Mouse (Mus musculus) forebrain, embryonic 15.5 days (tissue): ENCODE measurements around the gene Emc9. TPM values are rescaled to one million over a fixed set of nuclear protein-coding genes. Genes with fewer than 3 reads are reported as not detected.

Experiments used
- ATAC-seq: fragments of 200-750 bp; cut with Nextera tagmentation; replicated peaks from 2 replicates; pipeline ENCODE4 v1.8.0; 2017; ENCODE audit warnings: mild to moderate bottlenecking, moderate TSS enrichment, moderate library complexity
- H3K27ac ChIP-seq: fragments of 300-500 bp; sonication (generic); replicated peaks from 2 replicates; pipeline ENCODE4 v1.5.1; 2015; ENCODE audit warnings: mild to moderate bottlenecking, inconsistent platforms
- H3K27me3 ChIP-seq: fragments of 300-500 bp; sonication (generic); 2 replicates; pipeline ENCODE4 v1.6.1; 2015; ENCODE audit warnings: inconsistent platforms
- H3K36me3 ChIP-seq: fragments of 300-500 bp; sonication (generic); 2 replicates; pipeline ENCODE4 v1.6.1; 2015; ENCODE audit warnings: mild to moderate bottlenecking, inconsistent platforms
- H3K4me1 ChIP-seq: fragments of 300-500 bp; sonication (generic); 2 replicates; pipeline ENCODE4 v1.6.1; 2015; ENCODE audit warnings: inconsistent platforms
- H3K4me2 ChIP-seq: fragments of 300-500 bp; sonication (generic); replicated peaks from 2 replicates; pipeline ENCODE4 v1.6.1; 2015; ENCODE audit warnings: mild to moderate bottlenecking, inconsistent platforms
- H3K4me3 ChIP-seq: fragments of 300-500 bp; sonication (generic); 2 replicates; pipeline ENCODE4 v1.5.1; 2015; ENCODE audit warnings: mild to moderate bottlenecking, inconsistent platforms
- H3K9ac ChIP-seq: fragments of 300-500 bp; sonication (generic); replicated peaks from 2 replicates; pipeline ENCODE4 v1.6.1; 2015; ENCODE audit warnings: mild to moderate bottlenecking, inconsistent platforms
- H3K9me3 ChIP-seq: fragments of 300-500 bp; sonication (generic); 2 replicates; pipeline ENCODE4 v1.6.1; 2016; ENCODE audit warnings: inconsistent platforms
- WGBS: fragments of 180-500 bp; shearing (Covaris S2); methylation state at CpG from one replicate; pipeline ENCODE4 v1.1.7; 2015; ENCODE audit warnings: mixed read lengths; 5-methylcytosine and 5-hydroxymethylcytosine counted together
- polyA plus RNA-seq: library from polyadenylated mRNA; unstranded; fragments of >200 nt; fragmentation: Nextera tagmentation; extraction: Ambion mirVana; gene quantifications from 2 replicates; pipeline ENCODE4 v1.2.1, GENCODE M21; 2015

Gene Emc9
- polyA plus RNA-seq, 1 experiment from 2014 or later = 15.0 TPM

GRCm38 (mm10) chr14:55554635-55555034 lies 30.5 kb downstream of the Emc9 start:
- no peak overlapping the region for H3K27ac ChIP-seq
- peaks cover 7% of the 10 kb centered on the region for H3K4me1 ChIP-seq
- H3K36me3 ChIP-seq = no peaks in the 10 kb centered on the region; the same call in 1 of the 2 replicates
- no peak overlapping the region for H3K9ac ChIP-seq
- no peak for ATAC-seq
- no peak overlapping the region for H3K4me2 ChIP-seq
- H3K4me3 ChIP-seq = no peak overlapping the region
- H3K27me3 ChIP-seq = no peaks in the 10 kb centered on the region
- no peaks in the 10 kb centered on the region for H3K9me3 ChIP-seq

- Histone ChIP-seq H3K36me3 (peaks cover 18% of the 10 kb centered on the region), H3K9ac (no peak overlapping the region)
- WGBS = 87% methylated on average over 8 of the region's 8 CpGs
Measured at GRCm38 (mm10) chr14:55551794-55552193, 33.3 kb downstream of the Emc9 start.

GRCm38 (mm10) chr14:55551347-55551746 lies 33.8 kb downstream of the Emc9 start:
- H3K27ac ChIP-seq = no peak overlapping the region
- H3K36me3 ChIP-seq = peaks cover 18% of the 10 kb centered on the region
- no peaks in the 10 kb centered on the region for H3K27me3 ChIP-seq
- no peaks in the 10 kb centered on the region for H3K9me3 ChIP-seq
- no peak overlapping the region for H3K4me3 ChIP-seq
- no peak for ATAC-seq
- H3K4me1 ChIP-seq = no peaks in the 10 kb centered on the region
- H3K4me2 ChIP-seq = no peak overlapping the region
- WGBS = 68% methylated on average over 5 of the region's 5 CpGs
- H3K9ac ChIP-seq = no peak overlapping the region

More at GRCm38 (mm10) chr14:55551794-55552193, 33.3 kb downstream of the Emc9 start:
- Histone ChIP-seq H3K4me1 (no peaks in the 10 kb centered on the region), H3K4me3 (no peak overlapping the region), H3K27me3 (no peaks in the 10 kb centered on the region), H3K9me3 (no peaks in the 10 kb centered on the region), H3K27ac (no peak overlapping the region), H3K4me2 (no peak overlapping the region)
- ATAC-seq = no peak

DNA sequence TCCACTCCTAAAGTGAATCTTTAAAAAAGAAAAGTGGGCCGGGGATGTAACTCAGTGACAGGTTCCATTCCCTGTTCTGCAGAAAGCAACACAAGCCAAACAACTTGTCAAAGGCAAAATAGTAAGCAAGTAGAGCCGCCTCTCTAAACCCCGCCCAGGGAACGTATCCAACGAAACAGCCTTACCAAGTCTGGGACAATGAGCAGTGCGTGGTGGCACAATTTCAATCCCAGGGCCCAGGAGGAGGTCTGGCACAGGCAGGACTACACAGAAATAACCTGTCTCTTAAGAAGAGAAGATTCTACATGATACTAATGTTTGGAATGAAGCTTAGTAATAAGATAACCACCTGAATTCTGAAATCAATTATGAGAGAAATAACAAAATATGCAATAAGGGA lies 34.9 kb downstream of the Emc9 start:
- 73% methylated on average over 6 of the region's 6 CpGs for WGBS
- H3K9me3 ChIP-seq = no peaks in the 10 kb centered on the region
- H3K27ac ChIP-seq = no peak overlapping the region
- no peak overlapping the region for H3K4me3 ChIP-seq
- no peak overlapping the region for H3K4me2 ChIP-seq
- no peaks in the 10 kb centered on the region for H3K27me3 ChIP-seq
- no peak for ATAC-seq
- no peaks in the 10 kb centered on the region for H3K4me1 ChIP-seq
- H3K9ac ChIP-seq = no peak overlapping the region
- H3K36me3 ChIP-seq = peaks cover 18% of the 10 kb centered on the region

DNA sequence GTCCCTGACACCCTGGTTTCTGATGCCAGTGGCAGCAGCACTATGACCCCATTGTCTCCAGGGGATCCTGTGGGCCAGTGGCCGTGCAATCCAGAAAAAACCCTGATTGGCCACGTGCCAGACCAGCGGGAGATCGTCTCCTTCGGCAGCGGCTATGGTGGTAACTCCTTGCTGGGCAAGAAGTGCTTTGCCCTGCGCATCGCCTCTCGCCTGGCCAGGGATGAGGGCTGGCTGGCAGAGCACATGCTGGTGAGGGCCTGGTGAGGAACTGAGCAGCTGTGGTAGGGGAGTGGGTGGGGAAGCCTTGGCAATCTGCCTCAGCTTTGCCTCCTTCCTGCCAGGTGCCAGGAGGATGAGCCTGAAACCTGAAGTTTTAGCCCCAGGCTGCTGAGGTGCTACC lies 40.8 kb downstream of the Emc9 start:
- Histone ChIP-seq H3K36me3 (peaks cover 19% of the 10 kb centered on the region), H3K27ac (no peak overlapping the region), H3K4me1 (peaks cover 31% of the 10 kb centered on the region), H3K27me3 (no peaks in the 10 kb centered on the region), H3K9ac (no peak overlapping the region), H3K4me2 (no peak overlapping the region), H3K9me3 (no peaks in the 10 kb centered on the region), H3K4me3 (no peak overlapping the region)
- WGBS = 41% methylated on average over 9 of the region's 9 CpGs
- ATAC-seq = no peak

DNA sequence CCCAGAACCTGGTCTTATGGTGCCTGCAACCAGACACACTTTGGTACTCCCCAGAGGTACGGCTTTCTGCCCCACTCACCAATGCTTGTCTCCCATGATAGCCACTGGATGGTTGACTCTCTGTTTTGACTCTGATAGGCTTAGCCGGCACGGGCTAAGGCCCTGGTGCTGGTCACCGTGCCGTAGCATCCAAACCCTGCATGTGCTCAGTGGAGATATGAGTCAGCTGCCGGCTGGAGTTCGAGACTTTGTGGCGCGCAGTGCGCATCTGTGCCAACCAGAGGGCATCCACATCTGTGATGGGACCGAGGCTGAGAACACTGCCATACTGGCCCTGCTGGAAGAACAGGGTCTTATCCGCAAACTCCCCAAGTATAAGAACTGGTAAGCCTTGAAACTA lies 42.8 kb downstream of the Emc9 start:
- Histone ChIP-seq H3K27me3 (no peaks in the 10 kb centered on the region), H3K4me1 (peaks cover 31% of the 10 kb centered on the region), H3K9ac (no peak overlapping the region), H3K36me3 (0 out of 2 replicates have a peak, but pooled peaks cover 3% of the 10 kb centered on the region), H3K4me3 (no peak overlapping the region), H3K4me2 (no peak overlapping the region), H3K27ac (no peak overlapping the region), H3K9me3 (no peaks in the 10 kb centered on the region)
- 95% methylated on average over 12 of the region's 12 CpGs for WGBS
- ATAC-seq = no peak

DNA sequence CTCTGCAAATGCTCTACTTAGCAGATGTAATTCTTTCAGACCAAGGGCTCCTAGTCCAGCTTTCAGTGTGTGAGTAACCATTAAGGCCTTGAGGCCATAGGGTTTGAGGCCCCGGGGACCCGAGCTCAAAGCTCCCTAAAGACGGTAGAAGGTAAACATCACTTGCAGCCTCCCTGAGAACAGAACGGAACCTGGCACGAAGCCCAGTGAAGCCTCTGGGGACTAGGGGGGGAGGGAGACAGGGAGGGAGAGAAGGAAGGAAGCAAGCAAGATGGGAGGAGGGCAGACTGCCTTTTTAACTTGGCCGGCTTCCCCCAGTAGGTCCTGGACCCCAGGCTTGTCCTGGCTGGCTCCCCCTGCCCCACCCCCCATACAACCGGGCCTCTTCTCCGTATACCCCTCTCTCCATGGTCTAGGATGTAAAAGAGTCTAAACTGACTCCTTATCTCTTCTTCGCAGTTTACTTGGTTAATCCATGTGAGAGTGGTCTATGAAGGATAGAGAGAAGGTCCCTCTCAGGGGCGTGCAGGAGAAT lies 44.2 kb downstream of the Emc9 start:
- H3K27ac ChIP-seq = peak overlapping the region; percentile 85
- peak overlapping the region; percentile 86 for H3K4me2 ChIP-seq
- H3K4me3 ChIP-seq = peak overlapping the region; percentile 58
- 3% methylated on average over 10 of the region's 10 CpGs for WGBS
- H3K27me3 ChIP-seq = no peaks in the 10 kb centered on the region
- H3K9me3 ChIP-seq = no peaks in the 10 kb centered on the region
- peaks cover 31% of the 10 kb centered on the region for H3K4me1 ChIP-seq
- H3K36me3 ChIP-seq = 0 out of 2 replicates have a peak, but pooled peaks cover 3% of the 10 kb centered on the region
- peak overlapping the region; percentile 72 for H3K9ac ChIP-seq
- peak; percentile 65 for ATAC-seq

DNA sequence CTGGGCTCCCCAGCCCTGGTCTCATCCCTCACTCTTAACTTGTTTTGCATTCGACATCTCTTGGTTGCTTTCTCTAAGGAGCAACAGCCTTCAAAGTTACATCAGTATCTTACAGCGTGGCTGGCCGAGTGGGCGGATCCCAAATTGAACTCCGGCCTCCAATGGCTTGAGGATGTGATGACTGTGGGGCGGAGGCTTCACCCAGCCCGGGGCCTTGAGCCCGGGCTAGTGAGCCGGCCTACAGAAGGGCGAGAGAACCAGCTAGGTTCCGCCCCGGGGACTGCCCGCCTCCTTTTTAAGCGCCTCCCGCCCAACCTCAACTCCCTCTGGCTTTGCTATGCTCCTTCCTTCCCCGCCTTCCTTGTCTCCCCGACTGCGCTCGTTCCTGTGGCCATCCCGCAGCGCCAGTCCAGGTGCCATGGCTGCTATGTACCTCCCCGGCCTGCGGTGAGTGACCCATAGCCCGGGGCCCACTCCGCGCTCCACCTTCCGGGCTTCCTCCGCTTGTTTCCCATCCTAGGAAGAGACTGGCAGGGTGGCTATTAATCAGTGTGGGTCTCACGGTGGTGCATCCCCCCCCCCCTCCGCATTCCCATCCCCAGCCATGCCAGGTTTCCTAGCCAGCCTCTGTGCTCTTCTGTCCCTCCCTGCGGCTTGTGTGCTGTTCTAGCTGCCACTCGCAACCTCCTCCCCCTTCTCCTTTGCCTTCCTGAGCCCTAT lies 44.9 kb downstream of the Emc9 start, which contains the start of gene Pck2:
Gene Pck2, plus strand, starts transcription at position 200 of the 720 bp plus-strand sequence.
- peak within 1 kb of the TSS; percentile 58 for H3K4me3 ChIP-seq
- H3K36me3 ChIP-seq = 0 out of 2 replicates have a peak, but pooled peaks cover 3% of the 10 kb centered on the region
- peak within 1 kb of the TSS; percentile 72 for H3K9ac ChIP-seq
- WGBS = under 1% methylated on average over 32 of the region's 32 CpGs
- H3K27me3 ChIP-seq = no peaks in the 10 kb centered on the region
- peaks cover 31% of the 10 kb centered on the region for H3K4me1 ChIP-seq
- peak; percentile 83 for ATAC-seq
- H3K27ac ChIP-seq = peak within 1 kb of the TSS; percentile 85
- peak within 1 kb of the TSS; percentile 86 for H3K4me2 ChIP-seq
- no peaks in the 10 kb centered on the region for H3K9me3 ChIP-seq

DNA sequence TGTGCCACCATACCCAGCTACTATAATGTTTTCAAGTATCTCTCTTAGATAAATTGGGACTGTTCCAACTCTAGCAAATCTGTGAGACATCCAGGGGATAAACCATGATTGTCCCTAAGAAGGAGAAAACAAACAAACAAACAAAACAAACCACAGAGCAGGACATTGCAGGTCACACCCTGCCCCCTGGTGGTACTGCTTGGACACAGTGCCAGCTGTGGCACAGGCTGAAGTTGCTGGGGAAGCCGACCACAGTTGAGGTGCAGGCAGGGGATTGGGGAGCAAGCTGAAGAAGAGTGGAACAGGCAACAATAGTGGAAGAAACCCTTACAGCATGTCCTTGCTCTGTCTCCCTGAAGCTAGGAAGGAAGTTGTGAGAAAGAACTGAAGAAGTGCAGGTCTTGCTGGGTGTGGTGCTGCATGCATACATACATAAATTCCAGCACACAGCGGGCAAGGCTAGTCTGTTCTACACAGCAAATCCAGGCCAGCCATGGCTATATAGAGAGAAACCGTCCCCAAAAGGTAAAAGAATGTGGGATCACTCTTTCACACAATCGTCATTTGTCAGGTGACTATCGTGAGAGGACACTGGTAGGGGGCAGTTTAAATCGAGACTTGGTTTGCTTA lies 48.9 kb downstream of the Emc9 start:
- Histone ChIP-seq H3K9ac (no peak overlapping the region), H3K4me2 (no peak overlapping the region), H3K36me3 (no peaks in the 10 kb centered on the region), H3K27ac (no peak overlapping the region), H3K4me1 (peaks cover 13% of the 10 kb centered on the region), H3K9me3 (no peaks in the 10 kb centered on the region), H3K27me3 (no peaks in the 10 kb centered on the region), H3K4me3 (no peak overlapping the region)
- 54% methylated on average over 6 of the region's 6 CpGs for WGBS
- no peak for ATAC-seq

Other genes with a start within 250 kb of the Emc9 start
- 49.6 and 60.0 TPM in 2 replicates for gene Dhrs4, start 106.5 kb downstream of the Emc9 start, polyA plus RNA-seq
- 30.2 and 33.4 TPM in 2 replicates for gene Carmil3, start 94.7 kb downstream of the Emc9 start, polyA plus RNA-seq
- gene Cpne6, start 74.9 kb downstream of the Emc9 start, polyA plus RNA-seq = 9.1 and 10.3 TPM in 2 replicates
- 0.09 and 0.11 TPM in 2 replicates for gene Nrl, start 60.3 kb downstream of the Emc9 start, polyA plus RNA-seq
- 18.2 and 25.1 TPM in 2 replicates for gene Pck2, start 45.0 kb downstream of the Emc9 start, polyA plus RNA-seq
- 121 and 132 TPM in 2 replicates for gene Dcaf11, start 25.3 kb downstream of the Emc9 start, polyA plus RNA-seq
- 0.49 and 0.60 TPM in 2 replicates for gene A730061H03Rik, start 24.9 kb downstream of the Emc9 start, polyA plus RNA-seq
- gene Fitm1, start 9.7 kb downstream of the Emc9 start, polyA plus RNA-seq = not detected in 2 replicates
- 187 and 189 TPM in 2 replicates for gene Psme1, start 7.2 kb downstream of the Emc9 start, polyA plus RNA-seq
- 187 and 211 TPM in 2 replicates for gene Psme2, start 5.8 kb upstream of the Emc9 start, polyA plus RNA-seq
- 17.7 TPM in 2 replicates for gene Rnf31, start 6.4 kb upstream of the Emc9 start, polyA plus RNA-seq
- 7.2 and 8.1 TPM in 2 replicates for gene Irf9, start 18.3 kb upstream of the Emc9 start, polyA plus RNA-seq
- 11.3 and 11.5 TPM in 2 replicates for gene Rec8, start 32.7 kb upstream of the Emc9 start, polyA plus RNA-seq
- gene Ipo4, start 50.7 kb upstream of the Emc9 start, polyA plus RNA-seq = 82.0 and 82.1 TPM in 2 replicates
- 1.4 and 2.0 TPM in 2 replicates for gene Gm49378, start 52.6 kb upstream of the Emc9 start, polyA plus RNA-seq
- 61.7 and 67.2 TPM in 2 replicates for gene Tm9sf1, start 58.5 kb upstream of the Emc9 start, polyA plus RNA-seq
- 0.38 and 0.53 TPM in 2 replicates for gene Tssk4, start 64.9 kb upstream of the Emc9 start, polyA plus RNA-seq
- 66.0 and 68.5 TPM in 2 replicates for gene Mdp1, start 75.2 kb upstream of the Emc9 start, polyA plus RNA-seq
- 56.7 and 62.2 TPM in 2 replicates for gene Gmpr2, start 86.6 kb upstream of the Emc9 start, polyA plus RNA-seq
- gene Nedd8, start 86.8 kb upstream of the Emc9 start, polyA plus RNA-seq = 563 and 611 TPM in 2 replicates
- gene Tinf2, start 96.5 kb upstream of the Emc9 start, polyA plus RNA-seq = 32.9 and 36.2 TPM in 2 replicates
- 0.09 and 0.20 TPM in 2 replicates for gene Tgm1, start 128.6 kb upstream of the Emc9 start, polyA plus RNA-seq
- gene Rabggta, start 137.0 kb upstream of the Emc9 start, polyA plus RNA-seq = 49.9 and 51.4 TPM in 2 replicates
- gene Dhrs1, start 160.4 kb upstream of the Emc9 start, polyA plus RNA-seq = 77.1 and 82.7 TPM in 2 replicates
- 39.7 and 41.4 TPM in 2 replicates for gene Nop9, start 160.4 kb upstream of the Emc9 start, polyA plus RNA-seq
- 0.15 and 0.29 TPM in 2 replicates for gene Cideb, start 173.2 kb upstream of the Emc9 start, polyA plus RNA-seq
- 0.10 and 0.24 TPM in 2 replicates for gene Ltb4r2, start 176.1 kb upstream of the Emc9 start, polyA plus RNA-seq
- gene Ltb4r1, start 180.7 kb upstream of the Emc9 start, polyA plus RNA-seq = 0.26 TPM in 1 of 2 replicates, not detected in the other
- gene Adcy4, start 198.8 kb upstream of the Emc9 start, polyA plus RNA-seq = 2.9 and 4.0 TPM in 2 replicates
- gene Ripk3, start 203.6 kb upstream of the Emc9 start, polyA plus RNA-seq = 1.1 and 2.3 TPM in 2 replicates
- gene Nfatc4, start 237.8 kb upstream of the Emc9 start, polyA plus RNA-seq = 10.9 and 13.6 TPM in 2 replicates